Mouse (Mus musculus) limb, embryonic 14.5 days (tissue): ENCODE measurements around the gene Msi2. TPM values are rescaled to one million over a fixed set of nuclear protein-coding genes. Genes with fewer than 3 reads are reported as not detected.

Source experiments
- ATAC-seq: fragments of 200-750 bp; cut with Nextera tagmentation; 2 replicates; pipeline ENCODE4 v1.8.0; 2017; ENCODE audit warnings: low read depth, moderate number of reproducible peaks, moderate TSS enrichment; ENCODE audit not compliant: low FRiP score
- DNase-seq: peaks from one replicate; pipeline ENCODE4 v3.0.0-alpha.2; 2015; ENCODE audit warnings: low spot score
- H3K27ac ChIP-seq: fragments of 300-500 bp; sonication (generic); replicated peaks from 2 replicates; pipeline ENCODE4 v1.5.1; 2014; ENCODE audit warnings: low read depth, mild to moderate bottlenecking, low read length, moderate library complexity, mixed read lengths
- H3K27me3 ChIP-seq: fragments of 300-500 bp; sonication (generic); 2 replicates; pipeline ENCODE4 v1.6.1; 2014; ENCODE audit warnings: low read length, mixed read lengths; ENCODE audit not compliant: control insufficient read depth, insufficient read depth
- H3K36me3 ChIP-seq: fragments of 300-500 bp; sonication (generic); 2 replicates; pipeline ENCODE4 v1.6.1; 2014; ENCODE audit warnings: mild to moderate bottlenecking, low read length, moderate library complexity, mixed read lengths; ENCODE audit not compliant: control insufficient read depth, insufficient read depth
- H3K4me1 ChIP-seq: fragments of 300-500 bp; sonication (generic); 2 replicates; pipeline ENCODE4 v1.6.1; 2014; ENCODE audit warnings: antibody characterized with exemption, low read length, mixed read lengths; ENCODE audit not compliant: control insufficient read depth, insufficient read depth
- H3K4me2 ChIP-seq: fragments of 300-500 bp; sonication (generic); replicated peaks from 2 replicates; pipeline ENCODE4 v1.6.1; 2014; ENCODE audit warnings: low read depth, mild to moderate bottlenecking, low read length, moderate library complexity; ENCODE audit not compliant: severe bottlenecking
- H3K4me3 ChIP-seq: fragments of 300-500 bp; sonication (generic); replicated peaks from 2 replicates; pipeline ENCODE4 v1.5.1; 2014; ENCODE audit warnings: low read length
- H3K9ac ChIP-seq: fragments of 300-500 bp; sonication (generic); 2 replicates; pipeline ENCODE4 v1.6.1; 2014; ENCODE audit warnings: mild to moderate bottlenecking, low read depth, low read length, moderate library complexity; ENCODE audit not compliant: severe bottlenecking
- H3K9me3 ChIP-seq: fragments of 300-500 bp; sonication (generic); 2 replicates; pipeline ENCODE4 v1.6.1; 2016; ENCODE audit warnings: low read length; ENCODE audit not compliant: control insufficient read depth
- POLR2A ChIP-seq: fragments of 200-500 bp; IDR thresholded peaks from 2 replicates; pipeline ENCODE4 v1.8.0; 2012; ENCODE audit warnings: inconsistent platforms, mild to moderate bottlenecking, moderate library complexity, borderline replicate concordance; ENCODE audit not compliant: insufficient read depth, insufficient read length; ENCODE audit errors: extremely low read depth
- WGBS: fragments of 180-500 bp; shearing (Covaris S2); extraction: QIAGEN DNeasy Blood & Tissue Kit; methylation state at CpG from one replicate; pipeline ENCODE4 v1.1.7; 2014; 5-methylcytosine and 5-hydroxymethylcytosine counted together
- polyA plus RNA-seq, 2 experiments: library from polyadenylated mRNA; depleted of rRNA in 1 of 2; stranded (reverse) in 1 of 2; unstranded in 1 of 2; fragments of >200 nt; fragmentation: Nextera tagmentation in 1 of 2; extraction: Ambion mirVana in 1 of 2; gene quantifications; 2 replicates each; pipeline versions ENCODE4 v1.2.1 to v1.2.3; 2012 to 2014

Msi2 gene
- polyA plus RNA-seq, 2 experiments, result 13.9 to 36.5 TPM

DNA sequence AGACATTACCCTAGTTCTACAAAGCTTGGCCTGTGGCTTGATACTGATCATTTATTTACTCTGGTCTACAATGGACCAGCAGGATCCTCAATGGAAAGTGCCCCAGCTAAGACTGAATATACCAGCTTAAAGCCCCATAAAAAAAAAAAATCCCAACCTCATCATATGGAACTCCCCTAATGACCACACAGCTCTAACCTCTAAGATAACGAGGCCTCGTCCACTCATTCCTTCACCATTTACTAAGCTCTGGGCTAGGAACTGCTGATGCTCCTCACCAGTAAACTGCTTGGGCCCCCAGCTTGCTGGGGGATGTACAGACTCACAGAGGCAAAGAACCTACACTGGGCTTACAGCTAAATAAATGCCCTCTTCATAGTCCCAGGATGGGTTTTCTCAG, 139.6 kb downstream of the Msi2 start:
- no peak overlapping the region for H3K27ac ChIP-seq
- WGBS, result 61% methylated on average over 2 of the region's 2 CpGs

DNA sequence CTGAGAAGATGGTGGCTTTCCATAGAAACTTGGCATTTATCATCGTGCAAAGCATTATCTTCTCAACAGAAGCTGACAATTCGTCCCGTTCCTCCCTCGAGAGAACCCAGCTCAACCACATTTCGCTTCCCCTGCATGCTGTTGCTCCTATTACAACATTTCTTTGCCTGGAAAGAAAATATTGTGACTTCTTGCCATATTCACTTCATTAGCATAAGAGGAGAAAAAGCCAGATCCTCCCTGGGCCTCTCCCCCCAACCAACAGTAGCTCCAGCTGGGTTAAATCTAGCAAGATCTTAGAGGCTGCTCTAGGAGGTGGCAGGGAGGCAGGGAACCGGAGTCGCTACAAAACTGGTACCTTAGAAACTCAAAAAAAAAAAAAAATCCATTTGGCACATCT, 141.2 kb downstream of the Msi2 start:
- Histone ChIP-seq H3K4me2 (no peak overlapping the region), H3K27ac (no peak overlapping the region), H3K4me1 (peaks cover 39% of the 10 kb centered on the region)

More for the DNA sequence above, 139.6 kb downstream of the Msi2 start:
- Histone ChIP-seq H3K36me3 (no peaks in the 10 kb centered on the region), H3K4me2 (no peak overlapping the region), H3K9me3 (no peaks in the 10 kb centered on the region), H3K4me1 (peaks cover 45% of the 10 kb centered on the region), H3K9ac (no peak overlapping the region), H3K4me3 (no peak overlapping the region), H3K27me3 (no peaks in the 10 kb centered on the region)
- no peak for TF ChIP-seq POLR2A
- ATAC-seq, result no peak
- no peak for DNase-seq

DNA sequence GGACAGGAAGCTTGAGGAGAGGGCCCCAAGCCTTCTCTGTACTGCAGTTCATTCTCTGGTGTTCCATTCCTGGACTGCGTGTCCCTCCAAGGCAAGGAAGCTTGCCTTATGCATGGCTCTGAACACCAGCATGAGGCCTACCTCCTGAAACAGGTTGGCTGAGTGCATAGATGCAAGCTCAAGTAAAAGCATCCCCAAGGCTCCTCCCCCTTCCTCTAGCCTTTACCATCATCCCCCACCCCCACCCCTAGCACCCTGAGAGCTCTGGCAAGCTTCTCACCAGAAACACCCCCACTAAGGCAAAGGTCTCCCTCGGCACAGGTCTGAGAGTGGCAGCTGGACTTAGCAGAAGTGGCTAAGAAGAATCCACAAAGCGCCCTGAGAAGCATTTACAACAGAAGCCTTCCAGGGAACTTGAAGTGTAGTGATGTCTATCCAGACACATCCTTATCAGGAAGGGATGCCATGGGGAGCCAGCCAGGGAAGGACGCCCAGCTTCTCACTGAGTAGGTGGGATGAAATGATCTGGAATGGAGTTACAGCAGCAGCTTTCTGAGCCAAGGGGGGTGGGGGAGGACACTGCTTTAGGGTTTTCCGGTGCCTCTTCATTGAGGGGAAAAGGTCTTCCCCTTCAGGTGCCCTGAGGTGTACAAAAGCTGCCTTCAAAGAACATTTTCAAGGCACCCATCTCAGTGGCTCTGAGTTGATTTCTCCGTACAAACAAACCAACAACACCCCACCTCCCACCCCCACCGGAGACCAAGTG, 141.9 kb downstream of the Msi2 start:
- H3K27me3 ChIP-seq, result peaks cover 6% of the 10 kb centered on the region; the same call in 1 of the 2 replicates
- TF ChIP-seq POLR2A, result no peak
- H3K4me1 ChIP-seq, result peaks cover 34% of the 10 kb centered on the region
- no peak overlapping the region for H3K27ac ChIP-seq
- no peaks in the 10 kb centered on the region for H3K36me3 ChIP-seq
- no peak overlapping the region for H3K4me3 ChIP-seq
- WGBS, result 74% methylated on average over 7 of the region's 7 CpGs
- no peak for ATAC-seq
- H3K9ac ChIP-seq, result no peak overlapping the region
- no peak for DNase-seq
- no peak overlapping the region for H3K4me2 ChIP-seq
- H3K9me3 ChIP-seq, result no peaks in the 10 kb centered on the region

More for the DNA sequence above, 141.2 kb downstream of the Msi2 start:
- no peaks in the 10 kb centered on the region for H3K9me3 ChIP-seq
- no peak for DNase-seq
- ATAC-seq, result no peak
- no peak overlapping the region for H3K9ac ChIP-seq
- WGBS, result 61% methylated on average over 7 of the region's 7 CpGs
- no peak overlapping the region for H3K4me3 ChIP-seq
- no peak for TF ChIP-seq POLR2A
- no peaks in the 10 kb centered on the region for H3K36me3 ChIP-seq
- H3K27me3 ChIP-seq, result peaks cover 6% of the 10 kb centered on the region; the same call in 1 of the 2 replicates

DNA sequence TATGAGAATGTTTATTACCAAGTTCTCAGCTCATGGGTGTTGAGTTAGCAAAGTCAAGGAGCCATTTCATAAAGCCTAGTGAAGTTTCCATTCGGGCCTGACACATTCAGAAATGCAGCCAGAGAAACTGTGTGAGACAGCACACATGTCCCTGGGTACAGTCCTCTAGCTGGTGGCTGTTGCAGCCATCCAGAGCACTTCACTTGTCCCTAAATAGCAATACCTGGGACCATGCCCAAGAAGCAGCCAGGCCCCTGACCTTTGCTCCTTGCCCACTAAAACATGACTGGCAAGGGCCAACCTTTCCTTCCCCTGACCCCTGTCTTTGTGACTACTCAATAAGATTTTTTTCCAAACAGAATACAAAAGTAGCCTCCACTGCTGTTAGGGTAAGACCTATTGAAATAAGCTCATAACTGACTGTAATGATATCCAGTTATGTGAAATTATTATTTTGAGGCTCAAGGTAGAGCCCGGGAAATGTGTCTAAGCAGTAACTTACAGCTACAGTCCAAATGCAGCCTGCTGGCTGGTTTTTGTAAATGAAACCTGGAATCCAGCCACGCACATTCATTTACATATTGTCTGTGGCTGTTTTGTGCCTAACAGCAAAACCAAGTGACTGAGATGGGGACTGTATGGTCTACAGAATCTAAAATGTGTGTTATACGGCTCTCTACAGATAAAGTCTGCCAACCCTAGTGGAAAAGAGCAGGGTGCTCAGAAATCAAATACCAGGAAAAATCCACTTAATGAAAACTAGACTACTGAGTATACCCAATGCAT, 143.5 kb downstream of the Msi2 start:
- no peak for ATAC-seq
- Histone ChIP-seq H3K9ac (no peak overlapping the region), H3K27me3 (peaks cover 6% of the 10 kb centered on the region; the same call in 1 of the 2 replicates), H3K36me3 (no peaks in the 10 kb centered on the region), H3K4me1 (peaks cover 30% of the 10 kb centered on the region), H3K4me2 (no peak overlapping the region), H3K4me3 (no peak overlapping the region), H3K9me3 (no peaks in the 10 kb centered on the region), H3K27ac (no peak overlapping the region)
- DNase-seq, result no peak
- 60% methylated on average over 4 of the region's 4 CpGs for WGBS
- no peak for TF ChIP-seq POLR2A

DNA sequence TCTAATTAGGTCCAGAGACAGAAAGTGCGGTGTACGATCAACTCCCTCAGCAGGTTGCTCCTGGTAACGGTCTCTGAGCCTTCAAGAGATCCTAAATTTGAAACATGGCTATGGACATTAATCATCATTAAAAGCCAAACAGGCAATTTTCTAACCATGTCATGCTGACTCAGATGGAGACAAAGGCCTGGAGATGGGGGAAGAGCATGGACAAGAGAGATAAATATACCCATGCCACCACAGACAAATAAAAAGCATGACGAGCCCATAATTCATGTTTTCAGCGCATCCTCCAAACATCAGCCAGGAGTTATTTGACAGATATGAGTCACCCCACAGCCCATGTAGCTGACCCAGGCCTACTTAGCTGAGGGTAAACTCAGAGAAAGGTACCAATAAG, 145.3 kb downstream of the Msi2 start:
- DNase-seq, result no peak
- no peaks in the 10 kb centered on the region for H3K9me3 ChIP-seq
- no peak for TF ChIP-seq POLR2A
- no peak for ATAC-seq
- H3K36me3 ChIP-seq, result no peaks in the 10 kb centered on the region
- no peak overlapping the region for H3K4me2 ChIP-seq
- H3K27me3 ChIP-seq, result peaks cover 6% of the 10 kb centered on the region; the same call in 1 of the 2 replicates
- H3K9ac ChIP-seq, result no peak overlapping the region
- 62% methylated on average over 5 of the region's 5 CpGs for WGBS
- H3K27ac ChIP-seq, result no peak overlapping the region
- H3K4me1 ChIP-seq, result peaks cover 30% of the 10 kb centered on the region
- H3K4me3 ChIP-seq, result no peak overlapping the region
